In genomic region chr11:105542129-105542528, GRCm38 (mm10) we compare ENCODE assay signal across 19 mouse cellular contexts.
"Had no signal": no experiment of that assay in that cellular context is flagged by ENCODE, and none has a peak within 500 bp of the region (broad histone marks: within the 10 kb centered on the region; RNA-seq: fewer than 3 reads in every experiment).

No protein-coding gene starts in this region.

- H3K27me3 ChIP-seq: limb, embryonic 12.5 days; limb, embryonic 15.5 days; midbrain, embryonic 12.5 days; midbrain, embryonic 15.5 days; stomach, embryonic 15.5 days had no signal

- H3K4me3 ChIP-seq: limb, embryonic 12.5 days; limb, embryonic 15.5 days; midbrain, embryonic 12.5 days; midbrain, embryonic 15.5 days; stomach, embryonic 15.5 days had no signal

- H3K9me3 ChIP-seq: limb, embryonic 12.5 days; limb, embryonic 15.5 days; midbrain, embryonic 12.5 days; midbrain, embryonic 15.5 days; stomach, embryonic 15.5 days had no signal

- ATAC-seq: liver, postnatal 0 days; lung, postnatal 0 days; midbrain, embryonic 15.5 days had no signal

- H3K36me3 ChIP-seq: limb, embryonic 12.5 days; limb, embryonic 15.5 days; midbrain, embryonic 12.5 days; midbrain, embryonic 15.5 days; stomach, embryonic 15.5 days had no signal

- H3K27ac ChIP-seq: kidney, postnatal 0 days; limb, embryonic 12.5 days; limb, embryonic 15.5 days; liver, embryonic 14.5 days; macrophage; midbrain, embryonic 12.5 days; midbrain, embryonic 15.5 days; stomach, embryonic 15.5 days had no signal

- H3K4me2 ChIP-seq: limb, embryonic 12.5 days; limb, embryonic 15.5 days; liver, embryonic 11.5 days; lung, embryonic 14.5 days; midbrain, embryonic 12.5 days; midbrain, embryonic 15.5 days; stomach, embryonic 15.5 days had no signal

- DNase-seq: kidney, adult 2 months; kidney, postnatal 25 days; left cerebral cortex, postnatal 4 days; liver, postnatal 0 days; lung, embryonic 14.5 days; right cerebral cortex, adult 18-20 months; right cerebral cortex, postnatal 25 days; spleen, adult 18-20 months; thymus, postnatal 25 days had no signal

- H3K9ac ChIP-seq: limb, embryonic 12.5 days; limb, embryonic 15.5 days; liver, embryonic 14.5 days; liver, postnatal 0 days; lung, embryonic 14.5 days; midbrain, embryonic 12.5 days; midbrain, embryonic 15.5 days; stomach, embryonic 15.5 days had no signal

- H3K4me1 ChIP-seq: midbrain, embryonic 15.5 days; stomach, embryonic 15.5 days had no signal
